Mouse (Mus musculus): ENCODE measurements around the gene Zfp280d. TPM values are rescaled to one million over a fixed set of nuclear protein-coding genes. Genes with fewer than 3 reads are reported as not detected.

Zfp280d gene
- total RNA-seq, 1 experiment: 53.5 TPM

DNA sequence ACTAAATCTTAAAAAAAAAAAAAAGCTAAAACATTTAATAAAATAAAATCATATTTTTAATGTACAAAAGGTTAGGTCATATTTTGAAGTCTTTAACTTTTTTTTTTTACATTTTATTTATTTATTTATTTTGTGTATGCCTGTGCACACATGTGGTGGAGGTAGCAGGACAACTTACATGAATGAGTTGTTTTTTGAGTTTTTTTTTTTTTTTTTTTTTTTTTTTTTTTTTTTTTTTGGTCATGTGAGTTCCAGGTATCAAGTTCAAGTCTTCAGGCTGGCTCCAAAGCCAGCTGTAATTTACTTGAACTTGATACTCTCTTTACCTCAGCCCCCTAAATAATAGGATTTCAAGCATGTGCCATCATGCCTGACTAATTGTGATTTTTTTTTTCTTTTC is 19.4 kb downstream of the Zfp280d start:
- in situ Hi-C loops (cut with MboI; ENCODE audit: low sequenced_read_pairs in 2 of 2, unreplicated experiment in 2 of 2): no loop called here
- Histone ChIP-seq H3K4me1 (ENCODE audit: control insufficient read depth in 2 of 2, insufficient read depth in 2 of 2, low read length in 2 of 2, poor library complexity in 1 of 2) (no peaks in the 10 kb centered on the region), H3K4me3 (ENCODE audit: insufficient read depth in 1 of 2, low read depth in 1 of 2, low read length in 2 of 2, poor library complexity in 1 of 2, severe bottlenecking in 1 of 2) (no peak overlapping the region), H3K9me3 (ENCODE audit: control insufficient read depth, insufficient read depth, low read depth, low read length) (no peaks in the 10 kb centered on the region), H3K9ac (ENCODE audit: insufficient read depth, low read depth, low read length, poor library complexity, severe bottlenecking) (no peak overlapping the region), H3K36me3 (ENCODE audit: control insufficient read depth, insufficient read depth, low read length, poor library complexity, severe bottlenecking) (no peaks in the 10 kb centered on the region; the same call in 1 of the 2 replicates), H3K27ac (ENCODE audit: insufficient read depth, low read depth, low read length, poor library complexity, severe bottlenecking) (no peak overlapping the region)
- TF ChIP-seq CHD2 (IDR thresholded peaks at IDR 0.05; ENCODE audit: low read depth, low read length): no peak
- TF ChIP-seq ZNF384 (IDR thresholded peaks at IDR 0.05; ENCODE audit: low read depth, low read length): peak; percentile 91
- no peak for TF ChIP-seq MAFK (IDR thresholded peaks at IDR 0.05; ENCODE audit: insufficient read depth, low read depth, low read length)
- no peak for TF ChIP-seq HCFC1 (IDR thresholded peaks at IDR 0.05; ENCODE audit: borderline replicate concordance, insufficient read depth, low read length)
- TF ChIP-seq ZC3H11A (IDR thresholded peaks at IDR 0.05; ENCODE audit: borderline replicate concordance, low read depth, low read length): no peak
- no peak for DNase-seq (ENCODE audit: low read depth, low spot score)

DNA sequence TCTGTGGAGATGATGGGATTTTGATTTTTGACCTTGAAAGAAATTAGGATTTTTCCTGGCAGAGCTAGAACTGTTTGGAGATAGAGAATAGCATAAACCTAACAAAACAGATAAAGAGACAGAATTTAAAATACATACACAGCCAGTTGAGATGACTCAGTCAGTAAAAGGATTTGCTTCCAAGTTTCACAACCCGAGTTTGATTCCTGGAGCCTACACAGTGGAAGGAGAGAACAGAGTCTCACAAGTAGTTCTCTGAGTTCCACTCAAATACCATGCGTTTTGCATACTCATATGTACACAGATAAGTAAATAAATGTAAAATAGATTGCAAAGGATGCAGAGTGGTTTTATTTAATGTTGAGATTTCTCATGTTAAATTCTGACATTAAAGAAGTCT is 35.1 kb downstream of the Zfp280d start:
- no peak overlapping the region for H3K27ac ChIP-seq (ENCODE audit: insufficient read depth, low read depth, low read length, poor library complexity, severe bottlenecking)
- H3K9ac ChIP-seq (ENCODE audit: insufficient read depth, low read depth, low read length, poor library complexity, severe bottlenecking): no peak overlapping the region
- TF ChIP-seq MAFK (IDR thresholded peaks at IDR 0.05; ENCODE audit: insufficient read depth, low read depth, low read length) (no peak), ZNF384 (IDR thresholded peaks at IDR 0.05; ENCODE audit: low read depth, low read length) (no peak), HCFC1 (IDR thresholded peaks at IDR 0.05; ENCODE audit: borderline replicate concordance, insufficient read depth, low read length) (no peak), ZC3H11A (IDR thresholded peaks at IDR 0.05; ENCODE audit: borderline replicate concordance, low read depth, low read length) (no peak), CHD2 (IDR thresholded peaks at IDR 0.05; ENCODE audit: low read depth, low read length) (no peak)
- no peak for DNase-seq (ENCODE audit: low read depth, low spot score)
- H3K36me3 ChIP-seq (ENCODE audit: control insufficient read depth, insufficient read depth, low read length, poor library complexity, severe bottlenecking): no peaks in the 10 kb centered on the region; the same call in 1 of the 2 replicates
- in situ Hi-C loops (cut with MboI; ENCODE audit: low sequenced_read_pairs in 2 of 2, unreplicated experiment in 2 of 2): no loop called here
- no peaks in the 10 kb centered on the region for H3K4me1 ChIP-seq (ENCODE audit: control insufficient read depth in 2 of 2, insufficient read depth in 2 of 2, low read length in 2 of 2, poor library complexity in 1 of 2)
- H3K9me3 ChIP-seq (ENCODE audit: control insufficient read depth, insufficient read depth, low read depth, low read length): no peaks in the 10 kb centered on the region
- H3K4me3 ChIP-seq (ENCODE audit: insufficient read depth in 1 of 2, low read depth in 1 of 2, low read length in 2 of 2, poor library complexity in 1 of 2, severe bottlenecking in 1 of 2): no peak overlapping the region

DNA sequence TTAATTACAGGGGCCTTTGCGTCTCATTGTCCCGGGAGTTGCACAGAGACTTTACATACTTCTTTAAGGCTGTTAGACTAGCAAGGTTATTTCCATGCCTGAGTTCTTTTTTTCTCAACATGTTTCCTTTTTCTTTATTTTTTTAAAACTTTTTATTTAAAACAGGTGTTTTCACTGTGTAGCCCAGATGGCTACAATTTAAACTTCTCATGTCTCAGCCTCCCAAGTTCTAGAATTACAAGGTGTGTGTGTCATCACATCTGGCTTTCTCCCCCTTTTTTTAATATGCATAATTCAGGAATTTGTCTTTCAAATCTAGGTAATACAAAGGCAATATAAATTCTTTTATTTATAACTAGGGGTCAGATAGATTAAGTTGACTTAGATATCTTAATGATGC is 58.6 kb downstream of the Zfp280d start:
- TF ChIP-seq CHD2 (IDR thresholded peaks at IDR 0.05; ENCODE audit: low read depth, low read length): no peak
- TF ChIP-seq MAFK (IDR thresholded peaks at IDR 0.05; ENCODE audit: insufficient read depth, low read depth, low read length): no peak
- TF ChIP-seq ZC3H11A (IDR thresholded peaks at IDR 0.05; ENCODE audit: borderline replicate concordance, low read depth, low read length): no peak
- no peak for TF ChIP-seq HCFC1 (IDR thresholded peaks at IDR 0.05; ENCODE audit: borderline replicate concordance, insufficient read depth, low read length)
- no peak for TF ChIP-seq ZNF384 (IDR thresholded peaks at IDR 0.05; ENCODE audit: low read depth, low read length)
- in situ Hi-C loops (cut with MboI; ENCODE audit: low sequenced_read_pairs in 2 of 2, unreplicated experiment in 2 of 2): no loop called here
- Histone ChIP-seq H3K9ac (ENCODE audit: insufficient read depth, low read depth, low read length, poor library complexity, severe bottlenecking) (no peak overlapping the region), H3K27ac (ENCODE audit: insufficient read depth, low read depth, low read length, poor library complexity, severe bottlenecking) (no peak overlapping the region), H3K36me3 (ENCODE audit: control insufficient read depth, insufficient read depth, low read length, poor library complexity, severe bottlenecking) (no peaks in the 10 kb centered on the region; the same call in 1 of the 2 replicates), H3K4me3 (ENCODE audit: insufficient read depth in 1 of 2, low read depth in 1 of 2, low read length in 2 of 2, poor library complexity in 1 of 2, severe bottlenecking in 1 of 2) (no peak overlapping the region), H3K4me1 (ENCODE audit: control insufficient read depth in 2 of 2, insufficient read depth in 2 of 2, low read length in 2 of 2, poor library complexity in 1 of 2) (no peaks in the 10 kb centered on the region), H3K9me3 (ENCODE audit: control insufficient read depth, insufficient read depth, low read depth, low read length) (no peaks in the 10 kb centered on the region)
- DNase-seq (ENCODE audit: low read depth, low spot score): no peak

DNA sequence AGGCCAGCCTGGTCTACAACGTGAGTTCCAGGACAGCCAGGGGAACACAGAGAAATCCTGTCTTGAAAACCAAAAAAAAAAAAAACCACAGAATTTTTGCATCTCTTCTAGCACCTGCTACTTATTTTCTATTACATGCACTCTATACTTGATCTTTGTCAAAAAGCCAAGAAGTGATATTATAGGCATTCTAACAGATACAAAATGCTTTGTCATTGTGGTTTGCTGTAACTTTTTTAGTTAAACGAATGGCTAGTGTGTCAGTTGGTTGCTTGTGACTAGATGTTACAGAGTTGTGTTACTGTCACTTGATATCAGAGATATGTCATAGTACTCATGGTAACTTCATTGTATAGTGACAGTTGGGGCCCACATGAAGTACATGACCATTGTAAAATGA is 61.4 kb downstream of the Zfp280d start:
- Histone ChIP-seq H3K4me3 (ENCODE audit: insufficient read depth in 1 of 2, low read depth in 1 of 2, low read length in 2 of 2, poor library complexity in 1 of 2, severe bottlenecking in 1 of 2) (no peak overlapping the region), H3K9me3 (ENCODE audit: control insufficient read depth, insufficient read depth, low read depth, low read length) (no peaks in the 10 kb centered on the region), H3K4me1 (ENCODE audit: control insufficient read depth in 2 of 2, insufficient read depth in 2 of 2, low read length in 2 of 2, poor library complexity in 1 of 2) (no peaks in the 10 kb centered on the region), H3K27ac (ENCODE audit: insufficient read depth, low read depth, low read length, poor library complexity, severe bottlenecking) (no peak overlapping the region), H3K36me3 (ENCODE audit: control insufficient read depth, insufficient read depth, low read length, poor library complexity, severe bottlenecking) (peaks cover 3% of the 10 kb centered on the region), H3K9ac (ENCODE audit: insufficient read depth, low read depth, low read length, poor library complexity, severe bottlenecking) (no peak overlapping the region)
- in situ Hi-C loops (cut with MboI; ENCODE audit: low sequenced_read_pairs in 2 of 2, unreplicated experiment in 2 of 2): no loop called here
- TF ChIP-seq CHD2 (IDR thresholded peaks at IDR 0.05; ENCODE audit: low read depth, low read length) (no peak), HCFC1 (IDR thresholded peaks at IDR 0.05; ENCODE audit: borderline replicate concordance, insufficient read depth, low read length) (no peak), ZNF384 (IDR thresholded peaks at IDR 0.05; ENCODE audit: low read depth, low read length) (no peak), MAFK (IDR thresholded peaks at IDR 0.05; ENCODE audit: insufficient read depth, low read depth, low read length) (no peak), ZC3H11A (IDR thresholded peaks at IDR 0.05; ENCODE audit: borderline replicate concordance, low read depth, low read length) (no peak)
- DNase-seq (ENCODE audit: low read depth, low spot score): no peak

DNA sequence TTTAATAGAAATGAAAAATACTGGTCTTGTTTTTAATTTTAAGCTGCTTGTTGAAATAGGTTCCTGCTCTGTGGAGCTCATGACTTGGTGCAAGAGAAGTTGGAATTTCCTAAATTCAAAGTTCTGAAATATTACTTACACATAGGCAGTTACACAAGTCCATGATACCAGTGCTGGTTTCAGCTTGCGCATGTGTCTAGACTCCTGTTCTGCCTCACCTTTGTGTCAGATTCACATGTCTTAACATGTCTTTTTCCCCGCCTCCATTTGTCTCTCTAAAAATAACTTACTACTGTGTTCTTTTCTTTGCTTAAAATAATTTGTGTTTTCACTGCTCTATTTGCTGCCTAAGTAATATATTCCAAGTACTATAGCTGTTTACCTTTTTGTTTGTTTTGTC is 64.5 kb downstream of the Zfp280d start:
- Histone ChIP-seq H3K4me1 (ENCODE audit: control insufficient read depth in 2 of 2, insufficient read depth in 2 of 2, low read length in 2 of 2, poor library complexity in 1 of 2) (no peaks in the 10 kb centered on the region), H3K9ac (ENCODE audit: insufficient read depth, low read depth, low read length, poor library complexity, severe bottlenecking) (no peak overlapping the region; the same call in 1 of the 2 replicates), H3K27ac (ENCODE audit: insufficient read depth, low read depth, low read length, poor library complexity, severe bottlenecking) (no peak overlapping the region), H3K4me3 (ENCODE audit: insufficient read depth in 1 of 2, low read depth in 1 of 2, low read length in 2 of 2, poor library complexity in 1 of 2, severe bottlenecking in 1 of 2) (no peak overlapping the region), H3K9me3 (ENCODE audit: control insufficient read depth, insufficient read depth, low read depth, low read length) (no peaks in the 10 kb centered on the region), H3K36me3 (ENCODE audit: control insufficient read depth, insufficient read depth, low read length, poor library complexity, severe bottlenecking) (peaks cover 3% of the 10 kb centered on the region)
- TF ChIP-seq MAFK (IDR thresholded peaks at IDR 0.05; ENCODE audit: insufficient read depth, low read depth, low read length): no peak
- in situ Hi-C loops (cut with MboI; ENCODE audit: low sequenced_read_pairs in 2 of 2, unreplicated experiment in 2 of 2): no loop called here
- DNase-seq (ENCODE audit: low read depth, low spot score): no peak
